Mouse (Mus musculus): ENCODE results near the gene Gm3045.

The Gm3045 gene

GRCm38 (mm10) chr13:56438211-56439075, 12.0 kb downstream of the Gm3045 start, which contains the start of gene Slc25a48:
Gene Slc25a48, plus strand, starts transcription at chr13:56438355.
- peak; percentile 57 for DNase-seq

- no peak for DNase-seq
Measured at GRCm38 (mm10) chr13:56443411-56443810, 17.0 kb downstream of the Gm3045 start.

- no peak for DNase-seq
Measured at GRCm38 (mm10) chr13:56444112-56444511, 17.7 kb downstream of the Gm3045 start.

- no peak for DNase-seq
Measured at GRCm38 (mm10) chr13:56444996-56445395, 18.6 kb downstream of the Gm3045 start.

- no peak for DNase-seq
Measured at GRCm38 (mm10) chr13:56449239-56450030, 23.0 kb downstream of the Gm3045 start.

- DNase-seq: no peak
Measured at GRCm38 (mm10) chr13:56450035-56450434, 23.6 kb downstream of the Gm3045 start.

- no peak for DNase-seq
Measured at GRCm38 (mm10) chr13:56458001-56458400, 31.6 kb downstream of the Gm3045 start.

- no peak for DNase-seq
Measured at GRCm38 (mm10) chr13:56461460-56461859, 35.1 kb downstream of the Gm3045 start.

GRCm38 (mm10) chr13:56462791-56463190, 36.4 kb downstream of the Gm3045 start:
- DNase-seq: no peak

- DNase-seq: no peak
Measured at GRCm38 (mm10) chr13:56463261-56463660, 36.9 kb downstream of the Gm3045 start.

- no peak for DNase-seq
Measured at GRCm38 (mm10) chr13:56463750-56464149, 37.4 kb downstream of the Gm3045 start.

GRCm38 (mm10) chr13:56467786-56468185, 41.4 kb downstream of the Gm3045 start:
- DNase-seq: no peak

- DNase-seq: no peak
Measured at GRCm38 (mm10) chr13:56468536-56468935, 42.1 kb downstream of the Gm3045 start.

GRCm38 (mm10) chr13:56471211-56471610, 44.8 kb downstream of the Gm3045 start:
- no peak for DNase-seq

- DNase-seq: no peak
Measured at GRCm38 (mm10) chr13:56471951-56472350, 45.6 kb downstream of the Gm3045 start.

- no peak for DNase-seq
Measured at GRCm38 (mm10) chr13:56472661-56473060, 46.3 kb downstream of the Gm3045 start.

GRCm38 (mm10) chr13:56475363-56475762, 49.0 kb downstream of the Gm3045 start:
- DNase-seq: peak; percentile 79

GRCm38 (mm10) chr13:56476790-56477189, 50.4 kb downstream of the Gm3045 start:
- no peak for DNase-seq

- DNase-seq: no peak
Measured at GRCm38 (mm10) chr13:56477271-56477670, 50.9 kb downstream of the Gm3045 start.

GRCm38 (mm10) chr13:56478027-56478426, 51.6 kb downstream of the Gm3045 start:
- DNase-seq: no peak

GRCm38 (mm10) chr13:56482146-56482545, 55.8 kb downstream of the Gm3045 start, which contains the start of gene Il9:
Gene Il9, minus strand, starts transcription at chr13:56482246.
- no peak for DNase-seq
